Mouse (Mus musculus): Measurements from ENCODE around the gene Mdh1. TPM values are rescaled to one million over a fixed set of nuclear protein-coding genes. Genes with fewer than 3 reads are reported as not detected.

Mdh1 gene
- polyA plus RNA-seq, 1 experiment from 2014 or later: 709 TPM

- no peaks in the 10 kb centered on the region for H3K9me3 ChIP-seq (ENCODE audit: control insufficient read depth, low read length)
- no peak overlapping the region for H3K4me2 ChIP-seq (ENCODE audit: low read depth, low read length)
- no peaks in the 10 kb centered on the region for H3K27me3 ChIP-seq (replicated peaks; ENCODE audit: control insufficient read depth, insufficient read depth, low read length)
- H3K27ac ChIP-seq (ENCODE audit: low read length): no peak overlapping the region
- H3K4me1 ChIP-seq (ENCODE audit: control insufficient read depth, insufficient read depth, low read length): peaks cover 16% of the 10 kb centered on the region
- H3K4me3 ChIP-seq (ENCODE audit: low read length): no peak overlapping the region
- ATAC-seq: no peak
- 84% methylated on average over 1 of the region's 1 CpGs for WGBS
- H3K9ac ChIP-seq (ENCODE audit: low read depth, low read length): no peak overlapping the region
- H3K36me3 ChIP-seq (ENCODE audit: control insufficient read depth, insufficient read depth, low read length): peaks cover 3% of the 10 kb centered on the region; the same call in 1 of the 2 replicates
Observed at GRCm38 (mm10) chr11:21567733-21568132, 4.4 kb downstream of the Mdh1 start.

DNA sequence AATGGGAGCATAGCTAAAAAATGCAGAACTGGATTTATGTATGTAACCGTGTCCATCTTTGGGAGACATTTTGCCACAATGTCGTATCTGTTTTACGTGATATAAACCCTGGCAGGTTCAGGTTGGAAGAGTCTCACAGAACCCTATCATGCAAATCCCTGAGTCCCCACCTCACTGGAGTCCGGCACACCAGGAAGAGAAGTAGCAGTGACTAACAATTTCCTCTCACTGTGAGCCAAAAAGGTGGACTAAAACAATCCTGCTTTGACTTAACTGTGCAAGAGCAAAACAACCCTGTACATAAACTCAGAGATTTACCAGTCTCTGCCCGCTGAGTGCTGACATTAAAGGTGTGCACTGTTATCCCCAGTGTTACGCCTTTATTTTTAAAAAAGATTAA lies 5.2 kb downstream of the Mdh1 start:
- Histone ChIP-seq H3K9ac (ENCODE audit: low read depth, low read length) (no peak overlapping the region), H3K27me3 (replicated peaks; ENCODE audit: control insufficient read depth, insufficient read depth, low read length) (no peaks in the 10 kb centered on the region), H3K4me3 (ENCODE audit: low read length) (no peak overlapping the region), H3K9me3 (ENCODE audit: control insufficient read depth, low read length) (no peaks in the 10 kb centered on the region), H3K4me1 (ENCODE audit: control insufficient read depth, insufficient read depth, low read length) (peaks cover 15% of the 10 kb centered on the region), H3K36me3 (ENCODE audit: control insufficient read depth, insufficient read depth, low read length) (peaks cover 3% of the 10 kb centered on the region; the same call in 1 of the 2 replicates), H3K4me2 (ENCODE audit: low read depth, low read length) (no peak overlapping the region), H3K27ac (ENCODE audit: low read length) (no peak overlapping the region)
- no peak for ATAC-seq
- 95% methylated on average over 6 of the region's 6 CpGs for WGBS

GRCm38 (mm10) chr11:21564681-21565405 lies 7.3 kb downstream of the Mdh1 start:
- Histone ChIP-seq H3K4me1 (ENCODE audit: control insufficient read depth, insufficient read depth, low read length) (peaks cover 12% of the 10 kb centered on the region), H3K9ac (ENCODE audit: low read depth, low read length) (no peak overlapping the region), H3K4me2 (ENCODE audit: low read depth, low read length) (no peak overlapping the region), H3K9me3 (ENCODE audit: control insufficient read depth, low read length) (no peaks in the 10 kb centered on the region), H3K4me3 (ENCODE audit: low read length) (no peak overlapping the region), H3K27ac (ENCODE audit: low read length) (peak overlapping the region; percentile 72), H3K27me3 (replicated peaks; ENCODE audit: control insufficient read depth, insufficient read depth, low read length) (no peaks in the 10 kb centered on the region), H3K36me3 (ENCODE audit: control insufficient read depth, insufficient read depth, low read length) (peaks cover 6% of the 10 kb centered on the region)
- ATAC-seq: peak; percentile 53
- WGBS: 74% methylated on average over 9 of the region's 9 CpGs

- no peak overlapping the region for H3K4me3 ChIP-seq (ENCODE audit: low read length)
- peaks cover 5% of the 10 kb centered on the region for H3K4me1 ChIP-seq (ENCODE audit: control insufficient read depth, insufficient read depth, low read length)
- no peak overlapping the region for H3K4me2 ChIP-seq (ENCODE audit: low read depth, low read length)
- no peak overlapping the region for H3K27ac ChIP-seq (ENCODE audit: low read length)
- H3K9ac ChIP-seq (ENCODE audit: low read depth, low read length): no peak overlapping the region
- no peaks in the 10 kb centered on the region for H3K27me3 ChIP-seq (replicated peaks; ENCODE audit: control insufficient read depth, insufficient read depth, low read length)
- peaks cover 14% of the 10 kb centered on the region for H3K36me3 ChIP-seq (ENCODE audit: control insufficient read depth, insufficient read depth, low read length)
- WGBS: 82% methylated on average over 4 of the region's 4 CpGs
- ATAC-seq: no peak
- no peaks in the 10 kb centered on the region for H3K9me3 ChIP-seq (ENCODE audit: control insufficient read depth, low read length)
Observed at GRCm38 (mm10) chr11:21563617-21564325, 8.4 kb downstream of the Mdh1 start.

DNA sequence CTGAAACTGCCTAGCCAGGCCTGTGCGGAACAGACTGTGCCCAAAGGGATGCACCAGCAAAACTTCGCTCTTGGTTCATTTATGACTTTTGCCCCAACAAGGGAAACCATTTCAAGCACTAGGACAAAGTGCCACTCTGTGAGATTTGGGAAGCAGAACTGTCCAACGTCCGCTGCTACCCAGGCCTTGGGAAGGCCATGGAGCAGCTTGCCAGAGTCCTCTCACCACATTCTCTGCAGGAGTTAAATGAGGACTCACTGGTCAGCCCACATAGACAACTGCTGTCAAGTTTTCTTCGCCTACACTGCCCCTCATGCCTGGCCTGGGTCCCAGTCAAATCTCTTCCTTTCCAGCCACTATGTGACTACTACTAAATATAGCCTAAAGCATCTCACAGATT lies 10.8 kb downstream of the Mdh1 start:
- Histone ChIP-seq H3K9ac (ENCODE audit: low read depth, low read length) (no peak overlapping the region), H3K4me1 (ENCODE audit: control insufficient read depth, insufficient read depth, low read length) (peaks cover 3% of the 10 kb centered on the region; the same call in 1 of the 2 replicates), H3K9me3 (ENCODE audit: control insufficient read depth, low read length) (no peaks in the 10 kb centered on the region), H3K4me3 (ENCODE audit: low read length) (no peak overlapping the region), H3K27ac (ENCODE audit: low read length) (no peak overlapping the region), H3K36me3 (ENCODE audit: control insufficient read depth, insufficient read depth, low read length) (peaks cover 24% of the 10 kb centered on the region), H3K4me2 (ENCODE audit: low read depth, low read length) (no peak overlapping the region), H3K27me3 (replicated peaks; ENCODE audit: control insufficient read depth, insufficient read depth, low read length) (no peaks in the 10 kb centered on the region)
- ATAC-seq: no peak
- WGBS: 92% methylated on average over 5 of the region's 5 CpGs

DNA sequence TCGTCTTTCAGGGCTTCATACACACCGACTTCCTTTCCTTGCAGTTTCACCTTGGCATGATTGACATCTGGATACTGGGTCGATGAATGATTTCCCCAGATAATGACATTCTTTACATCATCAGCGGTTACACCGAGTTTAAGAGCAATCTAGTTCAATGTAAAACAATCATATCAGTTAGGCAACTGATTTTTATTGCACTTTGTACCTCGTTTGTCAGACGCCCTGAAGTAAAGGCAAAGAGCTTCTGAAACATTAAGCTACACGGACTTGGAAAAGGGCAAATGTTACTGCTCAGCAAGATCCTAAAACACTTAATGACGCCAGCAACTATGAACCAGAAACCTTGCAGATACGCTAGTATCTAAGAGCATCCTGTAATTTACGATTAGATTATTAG lies 12.4 kb downstream of the Mdh1 start:
- no peak overlapping the region for H3K27ac ChIP-seq (ENCODE audit: low read length)
- H3K36me3 ChIP-seq (ENCODE audit: control insufficient read depth, insufficient read depth, low read length): peaks cover 22% of the 10 kb centered on the region
- ATAC-seq: peak; percentile 82
- H3K4me3 ChIP-seq (ENCODE audit: low read length): no peak overlapping the region
- 57% methylated on average over 11 of the region's 11 CpGs for WGBS
- no peak overlapping the region for H3K9ac ChIP-seq (ENCODE audit: low read depth, low read length)
- H3K27me3 ChIP-seq (replicated peaks; ENCODE audit: control insufficient read depth, insufficient read depth, low read length): no peaks in the 10 kb centered on the region
- H3K9me3 ChIP-seq (ENCODE audit: control insufficient read depth, low read length): no peaks in the 10 kb centered on the region
- peaks cover 3% of the 10 kb centered on the region; the same call in 1 of the 2 replicates for H3K4me1 ChIP-seq (ENCODE audit: control insufficient read depth, insufficient read depth, low read length)
- H3K4me2 ChIP-seq (ENCODE audit: low read depth, low read length): no peak overlapping the region

DNA sequence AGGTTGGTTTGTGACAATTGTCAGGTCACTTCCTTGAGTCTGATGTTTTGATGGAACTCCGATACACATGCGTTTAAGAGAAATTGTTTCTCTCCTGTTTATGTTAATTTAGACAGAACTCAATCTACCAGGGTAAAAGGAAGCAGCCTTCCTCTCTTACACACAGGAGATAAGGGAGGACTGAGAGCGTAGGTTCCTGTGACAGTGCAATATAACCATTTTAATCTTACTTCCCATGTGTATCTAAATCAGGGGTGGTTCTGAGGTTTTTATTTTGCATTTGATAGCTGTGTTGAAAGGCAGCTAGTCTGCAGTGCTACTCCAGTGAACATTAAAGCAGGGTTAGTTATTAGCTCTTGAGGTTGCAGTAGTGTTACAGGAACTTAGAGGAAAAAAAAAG lies 20.1 kb downstream of the Mdh1 start:
- H3K4me2 ChIP-seq (ENCODE audit: low read depth, low read length): no peak overlapping the region
- H3K9ac ChIP-seq (ENCODE audit: low read depth, low read length): no peak overlapping the region
- H3K27ac ChIP-seq (ENCODE audit: low read length): no peak overlapping the region
- 58% methylated on average over 3 of the region's 3 CpGs for WGBS
- H3K4me3 ChIP-seq (ENCODE audit: low read length): no peak overlapping the region
- H3K36me3 ChIP-seq (ENCODE audit: control insufficient read depth, insufficient read depth, low read length): no peaks in the 10 kb centered on the region
- H3K27me3 ChIP-seq (replicated peaks; ENCODE audit: control insufficient read depth, insufficient read depth, low read length): no peaks in the 10 kb centered on the region
- H3K4me1 ChIP-seq (ENCODE audit: control insufficient read depth, insufficient read depth, low read length): no peaks in the 10 kb centered on the region; the same call in 1 of the 2 replicates
- no peaks in the 10 kb centered on the region for H3K9me3 ChIP-seq (ENCODE audit: control insufficient read depth, low read length)
- no peak for ATAC-seq

DNA sequence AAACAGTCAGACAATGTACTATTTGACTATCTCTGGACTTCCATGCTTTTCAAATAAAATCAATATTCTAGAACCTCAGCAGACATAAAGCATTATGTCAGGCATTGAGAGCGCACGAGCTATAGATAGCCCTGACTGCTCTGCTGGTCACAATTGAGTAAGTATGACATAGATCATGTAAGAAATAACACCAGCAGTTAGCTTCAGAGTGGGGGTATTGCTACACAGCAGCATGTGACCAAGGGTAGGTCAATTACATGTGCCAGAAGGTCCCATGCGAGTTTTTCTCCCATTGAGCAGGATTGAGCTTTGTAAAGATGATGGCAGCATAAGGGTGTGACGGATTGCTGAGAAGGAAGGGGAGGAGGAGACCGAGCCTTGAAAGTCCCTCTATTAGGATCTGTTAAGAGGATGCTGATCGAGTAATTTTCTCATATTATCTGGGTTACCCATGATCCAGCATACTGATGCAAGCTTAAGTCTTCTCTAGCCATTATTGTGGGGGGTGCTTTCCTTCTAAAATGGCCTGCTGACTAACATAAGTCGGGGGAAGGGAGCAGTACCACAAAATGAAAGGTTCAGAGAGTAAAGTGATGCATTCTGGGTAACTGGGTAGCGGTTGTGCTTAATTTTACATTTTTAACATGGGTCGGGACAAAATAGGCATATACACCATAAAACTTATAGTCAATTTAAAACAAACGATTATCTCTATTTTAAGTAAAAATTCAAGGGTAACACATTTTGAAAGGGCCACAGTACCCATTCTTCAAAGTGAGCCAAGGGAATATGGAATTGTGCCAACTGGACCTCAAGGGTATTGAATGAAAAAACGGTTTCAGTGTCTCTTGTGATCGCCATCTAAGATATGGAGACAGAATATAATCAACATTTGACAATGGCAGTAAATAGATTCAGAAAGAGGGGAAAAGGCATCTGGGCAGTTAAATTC lies 21.7 kb downstream of the Mdh1 start:
- H3K4me1 ChIP-seq (ENCODE audit: control insufficient read depth, insufficient read depth, low read length): no peaks in the 10 kb centered on the region; the same call in 1 of the 2 replicates
- 0 out of 2 replicates have a peak overlapping the region, but pooled peaks have one; percentile 19 for H3K4me2 ChIP-seq (ENCODE audit: low read depth, low read length)
- no peaks in the 10 kb centered on the region for H3K36me3 ChIP-seq (ENCODE audit: control insufficient read depth, insufficient read depth, low read length)
- H3K27ac ChIP-seq (ENCODE audit: low read length): peak overlapping the region; percentile 70
- peak; percentile 74 for ATAC-seq
- 81% methylated on average over 12 of the region's 12 CpGs for WGBS
- no peak overlapping the region for H3K4me3 ChIP-seq (ENCODE audit: low read length)
- no peak overlapping the region for H3K9ac ChIP-seq (ENCODE audit: low read depth, low read length)
- H3K9me3 ChIP-seq (ENCODE audit: control insufficient read depth, low read length): no peaks in the 10 kb centered on the region
- H3K27me3 ChIP-seq (replicated peaks; ENCODE audit: control insufficient read depth, insufficient read depth, low read length): no peaks in the 10 kb centered on the region

DNA sequence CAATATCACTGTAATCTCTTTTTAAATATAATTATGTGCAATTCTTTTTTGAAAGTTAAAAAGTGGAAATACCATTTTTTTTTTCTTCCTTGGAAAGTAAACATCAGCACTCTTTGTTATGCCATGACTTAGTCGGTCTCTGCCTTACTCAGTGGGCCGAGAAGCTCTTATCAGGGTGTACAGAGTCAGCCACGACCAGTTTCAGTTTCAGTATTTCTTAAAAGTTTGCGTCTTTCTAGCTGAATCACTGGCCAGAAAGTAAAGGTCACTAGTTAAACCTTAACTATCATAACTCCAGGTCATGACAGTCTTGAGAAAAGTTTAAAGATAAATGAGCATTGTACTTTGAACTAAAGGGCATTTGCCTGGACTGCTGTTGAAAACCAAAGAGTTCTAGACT lies 22.4 kb downstream of the Mdh1 start:
- H3K27ac ChIP-seq (ENCODE audit: low read length): no peak overlapping the region
- H3K4me1 ChIP-seq (ENCODE audit: control insufficient read depth, insufficient read depth, low read length): no peaks in the 10 kb centered on the region; the same call in 1 of the 2 replicates
- peak; percentile 93 for ATAC-seq
- H3K27me3 ChIP-seq (replicated peaks; ENCODE audit: control insufficient read depth, insufficient read depth, low read length): no peaks in the 10 kb centered on the region
- 51% methylated on average over 4 of the region's 4 CpGs for WGBS
- H3K4me3 ChIP-seq (ENCODE audit: low read length): no peak overlapping the region
- H3K9ac ChIP-seq (ENCODE audit: low read depth, low read length): no peak overlapping the region
- no peaks in the 10 kb centered on the region for H3K9me3 ChIP-seq (ENCODE audit: control insufficient read depth, low read length)
- H3K36me3 ChIP-seq (ENCODE audit: control insufficient read depth, insufficient read depth, low read length): no peaks in the 10 kb centered on the region
- 0 out of 2 replicates have a peak overlapping the region, but pooled peaks have one; percentile 19 for H3K4me2 ChIP-seq (ENCODE audit: low read depth, low read length)
